Mouse (Mus musculus): ENCODE data around the gene Cacna2d3.

DNA sequence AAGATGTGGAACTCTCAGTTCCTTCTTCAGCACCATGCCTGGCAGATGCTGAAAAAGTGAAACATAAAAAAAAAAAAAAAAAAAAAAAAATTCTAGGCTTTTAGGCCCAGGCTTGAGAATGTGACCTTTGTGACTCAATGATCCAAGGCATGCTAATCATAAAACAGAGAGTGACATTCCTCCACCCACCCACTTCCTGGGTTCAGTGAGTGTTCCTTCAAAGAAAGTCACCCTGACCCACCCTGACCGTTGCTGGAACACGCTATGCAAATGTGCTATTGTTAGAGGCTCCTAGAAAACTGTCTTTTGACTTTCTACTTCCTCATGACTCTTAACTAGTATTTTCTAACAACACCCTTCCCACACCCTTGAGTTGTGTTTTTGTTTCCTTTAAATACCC, 338.9 kb downstream of the Cacna2d3 start:
- TF ChIP-seq CTCF (conservative IDR thresholded peaks at IDR 0.05; ENCODE audit: low read length) (no peak), NANOG (IDR thresholded peaks at IDR 0.05; ENCODE audit: borderline replicate concordance, low read length) (no peak), POU5F1 (IDR thresholded peaks at IDR 0.05; ENCODE audit: borderline replicate concordance, low read length) (no peak)

Measured in E14TG2a.4 (cell line).